Mouse (Mus musculus): ENCODE data around the gene Tbc1d22b.

Tbc1d22b gene

GRCm38 (mm10) chr17:29541419-29541818 is 8.2 kb upstream of the Tbc1d22b start:
- no peak for DNase-seq (ENCODE audit: low read depth, low spot score)

GRCm38 (mm10) chr17:29542831-29543690 is 6.5 kb upstream of the Tbc1d22b start:
- no peak for DNase-seq (ENCODE audit: low read depth, low spot score)

GRCm38 (mm10) chr17:29544064-29544463 is 5.5 kb upstream of the Tbc1d22b start:
- no peak for DNase-seq (ENCODE audit: low read depth, low spot score)

- no peak for DNase-seq (ENCODE audit: low read depth, low spot score)
These were observed 4.3 kb upstream of the Tbc1d22b start for GRCm38 (mm10) chr17:29545241-29545640.

GRCm38 (mm10) chr17:29548494-29548893 is 1.1 kb upstream of the Tbc1d22b start:
- DNase-seq (ENCODE audit: low read depth, low spot score): no peak

- DNase-seq (ENCODE audit: low read depth, low spot score): no peak
These were observed 591 bp upstream of the Tbc1d22b start for GRCm38 (mm10) chr17:29548994-29549393.

- no peak for DNase-seq (ENCODE audit: low read depth, low spot score)
These were observed 1.4 kb downstream of the Tbc1d22b start for GRCm38 (mm10) chr17:29551019-29551418.

GRCm38 (mm10) chr17:29552162-29552732 is 2.7 kb downstream of the Tbc1d22b start, which contains the start of gene Tmem217:
TSS of gene Tmem217 (minus strand) at chr17:29552385.
- no peak for DNase-seq (ENCODE audit: low read depth, low spot score)

GRCm38 (mm10) chr17:29554176-29554575 is 4.6 kb downstream of the Tbc1d22b start:
- no peak for DNase-seq (ENCODE audit: low read depth, low spot score)

- DNase-seq (ENCODE audit: low read depth, low spot score): no peak
These were observed 6.9 kb downstream of the Tbc1d22b start for GRCm38 (mm10) chr17:29556456-29556855.

- no peak for DNase-seq (ENCODE audit: low read depth, low spot score)
These were observed 7.3 kb downstream of the Tbc1d22b start for GRCm38 (mm10) chr17:29556893-29557292.

GRCm38 (mm10) chr17:29558476-29558875 is 8.9 kb downstream of the Tbc1d22b start:
- no peak for DNase-seq (ENCODE audit: low read depth, low spot score)

- DNase-seq (ENCODE audit: low read depth, low spot score): no peak
These were observed 15.9 kb downstream of the Tbc1d22b start for GRCm38 (mm10) chr17:29565521-29565920.

- no peak for DNase-seq (ENCODE audit: low read depth, low spot score)
These were observed 18.9 kb downstream of the Tbc1d22b start for GRCm38 (mm10) chr17:29568435-29568834.

GRCm38 (mm10) chr17:29569831-29570230 is 20.2 kb downstream of the Tbc1d22b start:
- DNase-seq (ENCODE audit: low read depth, low spot score): no peak

- no peak for DNase-seq (ENCODE audit: low read depth, low spot score)
These were observed 30.1 kb downstream of the Tbc1d22b start for GRCm38 (mm10) chr17:29579579-29580126.

- no peak for DNase-seq (ENCODE audit: low read depth, low spot score)
These were observed 34.0 kb downstream of the Tbc1d22b start for GRCm38 (mm10) chr17:29583569-29583968.

- no peak for DNase-seq (ENCODE audit: low read depth, low spot score)
These were observed 34.7 kb downstream of the Tbc1d22b start for GRCm38 (mm10) chr17:29584306-29584705.

- no peak for DNase-seq (ENCODE audit: low read depth, low spot score)
These were observed 35.2 kb downstream of the Tbc1d22b start for GRCm38 (mm10) chr17:29584737-29585136.

- DNase-seq (ENCODE audit: low read depth, low spot score): no peak
These were observed 35.9 kb downstream of the Tbc1d22b start for GRCm38 (mm10) chr17:29585446-29585845.

GRCm38 (mm10) chr17:29586921-29587320 is 37.3 kb downstream of the Tbc1d22b start:
- no peak for DNase-seq (ENCODE audit: low read depth, low spot score)

GRCm38 (mm10) chr17:29589221-29589898 is 39.8 kb downstream of the Tbc1d22b start:
- no peak for DNase-seq (ENCODE audit: low read depth, low spot score)
